Mouse (Mus musculus): ENCODE data around the gene Pitpnc1.

The Pitpnc1 gene

DNA sequence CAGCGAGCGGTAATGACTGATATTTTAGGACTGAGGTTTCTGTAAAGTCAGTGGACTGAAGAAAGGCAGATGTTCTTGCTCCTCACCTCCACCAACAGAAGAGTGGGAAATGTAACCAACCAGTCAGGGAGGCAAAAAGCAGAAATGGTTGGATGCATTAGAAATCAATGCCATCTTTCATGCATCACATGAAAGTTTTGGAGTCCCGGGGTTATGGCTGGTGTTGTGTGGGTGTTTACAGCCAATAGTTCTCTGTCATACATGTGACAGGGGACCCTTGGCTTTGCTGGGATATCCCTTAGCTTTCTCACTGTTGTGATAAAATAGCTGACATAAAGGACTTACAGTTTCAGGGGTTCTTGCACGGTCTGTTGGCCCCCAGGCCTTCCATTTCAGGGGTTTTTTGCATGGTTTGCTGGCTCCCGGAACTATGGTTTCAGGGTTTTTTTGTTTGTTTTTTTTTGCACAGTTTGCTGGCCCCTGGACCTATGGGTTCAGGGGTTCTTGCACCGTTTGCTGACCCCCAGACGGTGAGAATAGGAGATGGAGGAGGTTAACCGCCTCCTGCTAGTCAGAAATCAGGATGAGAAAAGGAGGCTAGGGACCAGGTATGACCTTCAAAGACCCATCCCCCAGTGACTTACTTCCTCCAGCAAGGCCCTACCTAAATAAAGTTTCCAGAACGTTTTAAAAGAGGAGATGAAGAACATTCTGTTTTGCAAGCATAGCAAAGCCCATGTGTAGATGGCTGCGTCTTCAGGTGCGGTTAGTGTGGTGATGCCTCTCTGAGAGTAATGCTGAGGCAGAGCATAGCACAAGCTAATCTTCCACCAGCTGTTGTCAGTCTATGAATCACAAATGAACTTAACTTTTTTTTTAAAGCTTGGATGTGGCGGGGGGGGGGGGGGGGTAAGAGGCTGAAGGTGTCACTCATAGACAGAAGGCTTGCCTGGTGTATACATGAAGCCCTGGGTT lies 27.1 kb downstream of the Pitpnc1 start:
- DNase-seq (ENCODE audit: low spot score), result peak; percentile 36

DNA sequence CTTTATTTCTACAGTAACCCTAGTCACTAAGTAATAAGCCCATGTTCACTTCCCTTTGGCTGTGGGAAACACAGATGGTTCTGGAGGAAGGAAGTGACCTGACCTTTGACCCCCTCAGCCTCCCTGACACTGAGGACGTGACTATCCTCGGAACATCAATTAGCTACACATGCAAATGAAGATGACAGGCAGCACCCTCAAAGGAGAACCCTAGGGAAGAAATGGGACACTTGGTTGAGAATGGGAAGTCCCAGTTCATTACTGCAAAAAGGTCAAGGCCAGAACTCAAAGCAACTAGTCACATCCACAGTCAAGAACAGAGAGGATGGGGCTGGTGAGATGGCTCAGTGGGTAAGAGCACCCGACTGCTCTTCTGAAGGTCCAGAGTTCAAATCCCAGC lies 29.4 kb downstream of the Pitpnc1 start:
- no peak for DNase-seq (ENCODE audit: low spot score)

DNA sequence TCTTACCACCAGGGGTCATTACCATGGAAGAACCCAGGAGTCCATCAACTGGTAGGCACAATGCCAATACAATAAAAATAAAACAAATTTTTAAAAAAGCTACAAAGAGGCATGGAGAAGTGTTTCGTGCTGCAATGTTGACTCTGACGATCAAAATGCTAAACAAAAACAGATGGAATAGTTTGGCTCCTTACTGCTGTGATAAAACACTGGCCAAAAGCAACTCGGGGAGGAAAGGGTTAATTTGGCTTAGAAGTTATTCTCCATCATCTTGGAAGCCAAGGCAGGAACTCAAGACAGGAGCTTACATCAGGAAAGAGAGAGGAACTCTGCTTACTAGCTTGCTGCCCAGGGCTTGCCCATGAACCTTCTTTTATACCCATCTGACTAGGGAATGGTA lies 32.4 kb downstream of the Pitpnc1 start:
- DNase-seq (ENCODE audit: low spot score), result no peak

DNA sequence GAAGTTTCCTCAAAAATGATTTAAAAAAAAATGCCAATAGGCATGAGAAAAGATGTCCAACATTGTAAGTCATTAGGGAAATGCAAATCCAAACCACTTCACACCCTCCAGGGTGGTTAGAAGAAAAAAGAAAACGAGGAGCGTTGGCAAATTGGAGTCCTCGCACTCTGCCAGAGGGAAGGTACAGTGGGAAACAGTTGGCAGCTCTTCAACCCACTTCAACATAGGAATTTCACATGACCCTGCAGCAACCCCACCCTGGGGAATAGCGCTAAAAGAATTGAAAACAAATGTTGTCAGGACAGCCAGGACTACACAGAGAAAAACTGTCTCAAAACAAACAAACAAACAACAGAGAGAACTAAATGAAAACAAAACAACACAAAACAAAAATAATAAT lies 32.8 kb downstream of the Pitpnc1 start:
- DNase-seq (ENCODE audit: low spot score), result no peak

DNA sequence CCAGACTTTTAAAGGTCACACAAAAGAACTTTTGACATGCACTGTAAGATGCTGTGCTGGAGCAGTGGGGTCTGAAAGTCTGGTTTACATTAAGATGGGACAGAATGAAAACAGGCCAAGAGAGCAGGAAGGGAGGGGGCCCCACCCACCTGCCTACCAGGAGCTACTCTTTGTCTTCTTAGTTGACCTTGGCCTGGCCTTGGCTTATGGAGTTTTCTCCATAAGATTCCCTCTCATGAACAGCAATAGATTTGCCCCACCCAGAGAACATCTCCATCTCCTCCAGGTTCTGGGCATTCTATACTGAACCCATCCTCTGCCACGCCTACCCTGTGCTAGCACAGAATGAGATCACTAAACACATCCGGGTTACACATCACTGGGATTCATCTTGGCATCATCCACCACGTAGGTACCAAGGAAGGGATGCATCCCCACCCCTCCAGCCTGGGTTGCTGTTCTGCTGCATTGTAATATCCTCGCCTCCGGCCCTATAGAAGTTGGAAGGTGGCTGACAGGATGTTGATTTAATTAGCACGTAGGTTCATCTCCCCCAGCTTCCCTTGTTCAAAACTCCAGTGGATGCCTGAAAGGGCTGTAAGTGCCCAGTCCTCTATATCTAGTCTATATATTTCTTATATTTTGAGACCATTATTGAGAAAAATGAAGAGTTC lies 34.6 kb downstream of the Pitpnc1 start:
- DNase-seq (ENCODE audit: low spot score), result no peak

DNA sequence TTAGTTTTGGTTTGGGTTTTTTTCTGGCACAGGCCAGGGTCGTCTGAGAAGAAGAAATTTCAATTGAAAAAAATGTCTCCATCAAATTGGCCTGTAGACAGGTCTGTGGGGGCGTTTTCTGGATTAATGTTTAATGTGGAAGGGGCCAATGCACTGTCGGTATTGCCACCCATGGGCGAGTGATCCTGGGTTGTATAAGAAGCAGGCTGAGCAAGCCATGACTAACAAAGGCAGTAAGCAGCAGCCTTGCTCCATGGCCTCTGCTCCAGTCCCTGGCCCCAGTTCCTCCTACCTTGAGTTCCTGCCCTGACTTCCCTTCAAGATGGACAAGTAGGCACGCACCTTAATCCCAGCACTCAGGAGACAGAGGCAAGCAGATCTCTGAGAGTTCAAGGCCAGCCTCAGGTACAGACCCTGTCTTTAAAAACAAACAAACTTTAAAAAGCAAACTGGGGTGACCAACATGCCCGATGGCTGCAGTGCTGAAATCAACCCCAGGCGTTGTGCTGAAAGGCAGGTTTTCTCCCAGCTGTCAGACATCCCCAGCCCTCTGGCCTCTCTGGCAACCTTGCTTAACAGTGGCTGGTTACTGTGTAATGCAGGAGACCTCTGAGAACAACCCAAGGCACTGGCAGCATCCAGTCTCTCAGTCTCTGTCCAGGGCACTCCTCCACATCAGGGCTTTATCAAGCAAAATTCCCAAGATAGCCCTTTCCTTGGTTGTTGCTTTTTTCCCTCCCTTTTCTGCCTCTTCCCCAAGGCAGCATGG lies 39.1 kb downstream of the Pitpnc1 start:
- no peak for DNase-seq (ENCODE audit: low spot score)

DNA sequence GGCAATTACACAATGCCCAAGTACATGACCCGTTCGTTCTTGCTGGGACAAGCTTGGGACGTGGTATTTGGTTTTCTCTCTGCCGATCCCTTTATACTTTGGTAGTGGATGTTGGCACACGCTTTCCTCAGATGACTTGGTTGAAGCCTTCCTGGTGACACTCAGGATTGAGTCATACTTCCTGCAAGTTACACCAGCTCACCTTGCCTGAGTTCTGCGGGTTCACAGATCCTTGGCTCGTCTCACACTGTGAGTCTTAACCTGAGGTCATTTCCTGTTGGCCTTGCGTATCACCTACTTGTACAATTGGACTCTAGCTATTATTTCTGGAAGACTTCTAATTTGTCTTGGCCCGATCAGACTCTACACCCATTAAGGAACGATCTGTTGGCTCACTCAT lies 42.5 kb downstream of the Pitpnc1 start:
- DNase-seq (ENCODE audit: low spot score), result peak; percentile 26

DNA sequence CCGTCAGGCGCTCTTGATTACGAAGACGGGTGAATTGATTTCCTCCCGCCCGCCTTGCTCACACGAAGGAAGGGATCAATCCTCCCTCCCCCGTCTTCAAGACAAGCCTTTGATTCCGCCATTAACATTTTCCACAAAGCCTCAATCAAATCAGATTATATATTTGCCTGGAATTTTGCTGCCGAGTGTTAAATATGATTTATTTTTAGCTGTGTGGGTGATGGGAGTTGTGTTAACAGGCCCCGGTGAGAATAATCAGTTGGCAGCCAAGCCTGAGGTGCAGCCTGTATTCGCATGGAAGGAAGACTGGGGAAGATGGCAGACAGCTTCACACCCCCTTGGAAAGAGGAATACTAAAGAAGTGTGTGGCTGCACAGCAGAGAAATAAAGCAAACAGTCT lies 46.3 kb downstream of the Pitpnc1 start:
- DNase-seq (ENCODE audit: low spot score), result no peak

DNA sequence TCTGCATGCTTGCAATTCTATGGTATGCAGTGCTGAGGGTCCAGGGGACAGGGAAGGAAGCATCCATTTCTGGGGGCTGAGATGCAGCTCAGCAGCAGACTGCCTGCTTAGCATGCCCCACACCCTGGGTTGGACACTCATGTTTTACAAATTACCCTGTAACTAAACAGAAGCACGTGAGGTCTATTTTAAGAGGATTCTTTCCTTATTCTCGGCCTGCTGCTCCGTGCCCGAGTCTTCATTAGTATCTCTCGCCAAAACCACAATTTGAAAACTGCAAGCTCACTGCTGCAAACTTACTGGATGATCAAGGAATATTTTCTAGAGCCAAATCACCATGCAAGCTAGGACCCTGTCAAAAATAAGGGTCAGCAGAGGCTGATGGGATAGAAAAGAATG lies 48.1 kb downstream of the Pitpnc1 start:
- no peak for DNase-seq (ENCODE audit: low spot score)

DNA sequence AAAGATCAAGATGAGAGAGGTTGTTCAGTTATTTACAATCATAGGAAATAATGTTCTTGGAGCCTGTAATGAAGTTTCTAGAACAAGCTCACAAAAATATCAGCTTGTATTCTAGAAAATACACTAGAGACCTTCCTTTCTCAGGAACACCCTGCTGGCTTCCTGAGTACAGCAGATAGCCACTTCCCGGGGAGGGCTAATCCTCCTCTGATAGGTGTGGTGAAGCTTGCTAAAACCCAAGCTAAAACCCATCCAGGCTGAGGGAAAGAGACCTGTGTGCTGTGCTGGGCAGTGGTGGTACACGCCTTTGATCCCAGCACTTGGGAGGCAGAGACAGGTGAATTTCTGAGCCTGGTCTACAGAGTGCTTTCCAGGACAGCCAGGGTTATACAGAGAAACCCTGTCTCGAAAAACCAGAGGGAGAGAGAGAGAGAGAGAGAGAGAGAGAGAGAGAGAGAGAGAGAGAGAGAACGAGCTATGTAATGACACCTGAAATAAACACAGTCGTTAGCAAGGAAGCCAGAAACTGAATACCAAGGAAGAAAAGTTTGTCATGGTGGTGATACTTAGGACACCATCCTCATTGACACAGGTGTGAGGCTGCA lies 48.6 kb downstream of the Pitpnc1 start:
- DNase-seq (ENCODE audit: low spot score), result peak; percentile 64

DNA sequence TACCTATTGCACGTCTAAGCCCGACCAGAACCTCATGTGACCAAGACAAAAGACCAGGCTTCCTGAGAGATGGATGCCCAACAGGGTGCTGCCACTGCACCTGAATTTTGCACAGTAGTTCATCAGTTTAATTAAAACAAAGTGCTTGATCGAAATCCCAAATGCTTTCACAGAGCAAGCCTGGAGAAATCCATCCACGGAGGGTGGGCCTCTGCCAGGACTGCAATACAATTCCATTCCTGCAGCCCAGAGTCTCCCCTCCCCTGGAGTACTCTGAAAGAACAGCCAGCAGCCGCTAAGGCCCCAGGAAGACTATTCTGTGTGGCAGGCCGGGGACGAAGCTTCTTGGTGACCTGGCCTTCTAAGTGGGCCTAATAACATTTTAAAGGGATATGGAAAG lies 50.6 kb downstream of the Pitpnc1 start:
- no peak for DNase-seq (ENCODE audit: low spot score)

DNA sequence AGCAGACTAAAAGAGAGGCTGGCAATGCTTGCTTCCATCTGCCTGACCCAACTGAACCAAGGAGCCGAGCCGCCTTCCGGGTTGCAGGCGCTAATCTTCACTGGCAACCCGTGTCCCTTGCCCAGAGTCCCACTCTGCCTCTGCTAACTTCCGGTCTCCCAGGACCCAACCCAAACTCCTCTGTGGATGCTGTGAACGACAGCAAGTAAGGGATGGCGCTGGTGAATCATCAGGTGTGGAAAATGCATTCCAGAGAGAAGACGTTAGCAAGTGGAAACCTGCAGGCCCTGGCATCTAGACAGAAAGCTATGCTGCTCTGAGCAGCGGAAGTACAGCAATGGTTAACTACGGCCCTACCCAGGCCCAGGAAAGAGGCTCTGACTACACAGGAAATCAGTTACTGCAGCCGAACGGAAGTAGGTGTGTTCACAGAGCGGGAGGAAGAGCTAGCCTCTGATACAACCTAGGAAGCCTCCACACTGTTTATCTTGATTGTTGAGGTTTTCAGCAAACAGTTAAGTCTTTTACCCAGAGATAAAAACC lies 53.4 kb downstream of the Pitpnc1 start:
- DNase-seq (ENCODE audit: low spot score), result peak; percentile 87

DNA sequence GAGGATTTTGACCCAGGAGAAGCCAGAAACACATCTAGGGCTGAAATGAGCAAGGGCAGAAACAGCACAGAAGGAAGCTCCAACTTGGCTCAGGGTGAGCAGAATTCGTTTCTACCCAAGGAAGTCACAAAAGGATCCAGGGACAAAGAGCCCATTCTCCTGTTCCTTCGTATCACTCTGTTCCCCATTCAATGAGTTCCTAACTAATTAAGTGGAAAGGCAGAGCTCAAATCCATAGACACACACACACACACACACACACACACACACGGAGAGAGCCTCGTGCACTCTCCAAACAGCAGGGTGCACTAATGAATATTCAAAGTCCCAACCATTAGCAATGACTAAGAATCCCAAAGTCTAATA lies 54.0 kb downstream of the Pitpnc1 start:
- no peak for DNase-seq (ENCODE audit: low spot score)

DNA sequence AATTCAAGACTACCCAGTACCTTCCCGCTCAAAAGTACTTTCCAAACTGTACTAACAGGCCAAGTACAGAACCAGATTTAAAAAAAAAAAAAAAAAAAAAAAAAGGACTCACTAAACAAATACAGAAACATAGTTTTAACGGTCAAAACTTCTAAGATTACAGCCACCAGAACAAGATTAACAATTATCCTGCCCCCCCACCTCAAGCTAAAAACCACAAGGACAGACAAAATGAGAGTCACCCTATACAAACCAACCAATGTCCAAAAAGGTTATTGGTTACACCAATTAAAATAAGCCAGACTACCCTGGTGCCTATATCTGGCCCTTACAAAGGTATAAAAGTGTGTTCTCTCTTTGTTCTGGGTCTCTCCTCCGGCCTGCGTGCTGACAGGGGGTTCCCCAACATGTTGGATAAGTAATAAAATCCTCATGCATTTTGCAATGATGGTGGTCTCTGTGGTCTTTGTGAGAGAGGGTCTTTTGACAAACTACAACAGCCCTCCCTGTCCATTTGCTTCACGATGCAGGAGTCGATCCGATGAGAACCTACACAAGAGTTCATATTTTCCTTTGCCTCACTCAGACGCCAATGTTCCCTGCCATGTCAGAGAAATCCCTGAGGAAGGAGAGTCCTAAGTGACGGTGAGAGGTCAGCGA lies 54.5 kb downstream of the Pitpnc1 start:
- no peak for DNase-seq (ENCODE audit: low spot score)

DNA sequence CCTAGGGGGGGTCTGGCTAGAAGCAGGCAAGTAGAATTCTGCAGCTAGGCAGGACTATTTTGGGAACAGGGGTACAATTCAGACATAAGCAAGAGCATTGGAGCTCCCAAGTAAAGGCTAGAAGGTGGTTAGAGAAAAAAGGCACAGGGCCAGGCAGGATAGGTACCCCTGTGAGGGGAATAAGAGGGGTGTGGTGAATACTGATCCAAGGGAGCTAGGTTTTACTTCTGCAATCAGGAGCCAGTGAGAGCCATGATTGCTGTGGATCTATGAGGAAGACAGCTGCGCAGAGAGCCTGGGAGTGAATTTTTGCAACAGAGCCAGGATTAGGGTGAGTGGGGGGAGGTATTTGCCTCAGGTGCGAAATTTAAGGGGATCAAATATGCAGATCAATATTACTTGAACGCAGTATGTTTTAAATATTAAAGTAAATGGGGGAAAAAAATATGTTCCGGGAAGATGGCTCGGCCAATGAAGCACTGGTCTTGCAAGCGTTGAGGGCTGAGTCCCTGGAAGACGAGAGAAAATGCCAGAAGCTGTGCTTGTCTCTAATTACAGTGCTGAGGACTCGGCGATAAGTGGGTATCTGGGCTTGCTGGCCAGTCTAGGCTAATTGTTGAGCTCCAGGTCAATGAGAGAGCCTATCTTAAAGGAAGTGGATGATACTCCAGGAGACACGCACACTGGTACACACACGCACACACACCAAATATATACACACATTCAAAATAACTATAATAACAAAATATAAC lies 55.3 kb downstream of the Pitpnc1 start:
- DNase-seq (ENCODE audit: low spot score), result no peak

DNA sequence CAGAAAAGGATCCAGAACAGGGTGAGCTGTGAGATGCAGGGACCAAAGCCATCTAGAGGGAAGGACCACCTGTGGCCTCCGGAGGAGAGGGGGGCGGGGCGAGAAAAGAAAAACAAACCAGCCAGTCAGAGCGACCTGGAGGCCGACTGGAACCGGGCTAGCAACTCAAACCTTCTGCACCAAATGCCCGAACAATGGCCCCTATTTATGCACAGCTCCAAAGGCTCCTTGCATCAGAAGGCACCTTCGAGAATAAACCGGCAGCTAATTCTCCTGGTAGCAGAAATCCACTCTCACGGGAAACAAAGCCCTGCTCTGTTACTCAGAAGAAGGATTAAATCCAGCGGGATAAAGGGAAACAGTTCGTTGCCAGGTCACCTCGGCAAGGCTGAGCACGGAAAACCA lies 57.2 kb downstream of the Pitpnc1 start:
- no peak for DNase-seq (ENCODE audit: low spot score)

DNA sequence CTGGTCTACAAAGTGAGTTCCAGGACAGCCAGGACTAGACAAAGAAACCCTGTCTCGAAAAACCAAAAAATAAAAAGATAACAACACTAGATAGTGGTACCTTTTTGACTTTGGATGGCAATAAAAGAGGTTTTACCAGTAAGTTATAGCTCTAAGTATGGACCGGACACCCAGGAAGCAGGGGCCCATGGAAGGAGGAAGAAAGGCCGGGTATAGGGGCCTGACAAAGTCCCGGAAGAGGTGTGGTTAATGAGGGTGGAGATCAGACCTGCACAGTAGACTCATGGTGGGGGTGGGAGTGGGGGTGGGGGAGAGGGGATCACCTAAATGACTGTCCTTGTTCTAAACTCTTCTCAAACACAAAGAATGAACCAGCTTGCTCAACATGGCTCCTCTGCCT lies 58.4 kb downstream of the Pitpnc1 start:
- DNase-seq (ENCODE audit: low spot score), result no peak

DNA sequence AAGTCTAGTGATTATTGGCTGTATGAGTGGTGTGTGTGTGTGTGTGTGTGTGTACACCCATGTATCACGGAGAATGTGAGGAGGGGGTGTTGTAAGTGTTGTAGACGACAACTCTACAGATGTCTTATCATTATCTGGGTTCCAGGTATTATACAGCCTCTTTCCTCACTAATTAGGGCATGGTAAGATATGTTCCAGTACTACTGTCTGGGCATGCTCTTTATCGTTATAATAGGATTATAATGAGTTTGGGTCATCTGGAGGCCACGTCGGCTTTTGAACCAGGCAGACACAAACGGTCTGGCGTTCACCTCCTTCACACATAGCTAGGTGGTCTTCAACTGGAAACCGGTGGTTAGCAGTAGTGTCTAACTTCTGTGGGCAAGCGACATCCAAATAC lies 58.9 kb downstream of the Pitpnc1 start:
- no peak for DNase-seq (ENCODE audit: low spot score)

DNA sequence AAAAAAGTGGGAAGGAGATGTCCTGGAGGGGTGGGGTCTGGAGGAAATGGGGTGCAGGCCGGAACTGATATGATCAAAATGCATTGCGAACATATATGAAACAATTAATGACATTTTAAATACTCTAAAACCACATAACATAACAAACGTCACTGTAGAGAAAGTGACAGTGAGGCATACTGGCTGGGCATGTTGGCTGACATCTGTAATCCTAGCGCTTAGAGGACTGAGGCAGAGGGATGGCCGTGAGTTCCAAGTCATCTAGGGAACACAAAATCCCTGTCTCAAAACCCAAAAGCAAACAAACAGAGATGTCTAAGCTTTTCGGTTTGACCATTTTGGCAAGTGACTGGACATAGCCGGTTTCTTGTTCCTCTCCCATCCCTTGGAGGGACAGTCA lies 59.7 kb downstream of the Pitpnc1 start:
- no peak for DNase-seq (ENCODE audit: low spot score)

DNA sequence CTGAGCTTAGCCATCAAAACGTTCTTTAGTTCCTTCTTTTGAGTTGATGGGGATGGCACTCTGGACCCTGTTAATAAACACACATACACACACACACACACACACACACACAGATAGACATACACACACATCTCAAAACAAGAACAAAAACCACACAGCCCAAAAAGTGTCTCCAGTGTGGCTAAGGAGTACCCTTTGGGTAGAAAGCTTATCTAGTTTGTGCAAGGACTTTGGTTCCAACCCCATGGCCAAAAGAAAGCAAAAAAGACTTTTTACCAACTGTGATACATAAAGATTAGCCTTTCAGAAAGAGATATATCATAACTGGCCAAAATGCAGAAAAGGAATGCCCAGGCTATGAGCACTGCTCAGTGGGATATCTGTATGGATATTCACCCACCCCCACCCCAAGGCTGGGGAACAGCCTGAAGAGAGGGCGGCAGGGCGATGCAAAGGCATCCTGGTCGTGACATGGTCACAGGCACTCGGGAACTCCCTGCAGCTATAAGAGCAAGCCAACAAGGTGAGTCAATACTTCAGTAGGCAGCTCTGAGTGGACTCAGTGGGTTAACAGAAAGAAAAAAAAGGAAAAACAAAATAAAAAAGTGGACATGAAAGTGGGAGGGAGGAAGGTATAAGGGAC lies 60.3 kb downstream of the Pitpnc1 start:
- no peak for DNase-seq (ENCODE audit: low spot score)

Measured in lung, postnatal 25 days (tissue).